Mouse (Mus musculus) heart, postnatal 0 days (tissue): ENCODE data around the gene Hnrnpdl. TPM values are rescaled to one million over a fixed set of nuclear protein-coding genes. Genes with fewer than 3 reads are reported as not detected.

Experiments used
- ATAC-seq: fragments of 200-750 bp; cut with Nextera tagmentation; 2 replicates; pipeline ENCODE4 v1.8.0; 2017; ENCODE audit warnings: low read depth, moderate number of reproducible peaks, moderate library complexity; ENCODE audit not compliant: insufficient read depth
- DNase-seq: peaks from one replicate; pipeline ENCODE4 v3.0.0-alpha.2; 2016; ENCODE audit warnings: low spot score
- H3K27ac ChIP-seq: fragments of 300-500 bp; sonication (generic); 2 replicates; pipeline ENCODE4 v1.5.1; 2014; ENCODE audit warnings: low read depth, mild to moderate bottlenecking
- H3K27me3 ChIP-seq: fragments of 300-500 bp; sonication (generic); 2 replicates; pipeline ENCODE4 v1.6.1; 2014; ENCODE audit warnings: low read length, mixed read lengths; ENCODE audit not compliant: control insufficient read depth, insufficient read depth
- H3K36me3 ChIP-seq: fragments of 300-500 bp; sonication (generic); replicated peaks from 2 replicates; pipeline ENCODE4 v1.6.1; 2014; ENCODE audit warnings: low read length, mixed read lengths; ENCODE audit not compliant: control insufficient read depth, insufficient read depth
- H3K4me1 ChIP-seq: fragments of 300-500 bp; sonication (generic); 2 replicates; pipeline ENCODE4 v1.6.1; 2014; ENCODE audit warnings: antibody characterized with exemption; ENCODE audit not compliant: control insufficient read depth, insufficient read depth
- H3K4me2 ChIP-seq: fragments of 300-500 bp; sonication (generic); 2 replicates; pipeline ENCODE4 v1.6.1; 2014; ENCODE audit warnings: low read depth, mild to moderate bottlenecking, low read length, moderate library complexity
- H3K4me3 ChIP-seq: fragments of 300-500 bp; sonication (generic); 2 replicates; pipeline ENCODE4 v1.5.1; 2014; ENCODE audit warnings: low read depth, low read length
- H3K9ac ChIP-seq: fragments of 300-500 bp; sonication (generic); replicated peaks from 2 replicates; pipeline ENCODE4 v1.6.1; 2014; ENCODE audit warnings: low read depth, low read length, mixed read lengths
- H3K9me3 ChIP-seq: fragments of 300-500 bp; sonication (generic); replicated peaks from 2 replicates; pipeline ENCODE4 v1.6.1; 2016; ENCODE audit warnings: low read length; ENCODE audit not compliant: control insufficient read depth
- CTCF ChIP-seq: IDR thresholded peaks from 2 replicates; pipeline ENCODE4 v1.5.1; 2016; ENCODE audit warnings: antibody characterized with exemption, control low read depth, low read depth
- EP300 ChIP-seq: IDR thresholded peaks from 2 replicates; pipeline ENCODE4 v1.6.1; 2016; ENCODE audit warnings: antibody characterized with exemption, low read depth
- WGBS: fragments of 180-500 bp; shearing (Covaris S2); extraction: QIAGEN DNeasy Blood & Tissue Kit; methylation state at CpG from one replicate; pipeline ENCODE4 v1.1.7; 2014; 5-methylcytosine and 5-hydroxymethylcytosine counted together
- polyA plus RNA-seq: library from polyadenylated mRNA; unstranded; fragments of >200 nt; fragmentation: Nextera tagmentation; extraction: Ambion mirVana; gene quantifications from 2 replicates; pipeline ENCODE4 v1.2.1, GENCODE M21; 2015
- total RNA-seq: library from RNA; depleted of rRNA; stranded (reverse); fragments of >200 nt; gene quantifications from 2 replicates; pipeline ENCODE4 v1.2.3, GENCODE M21; 2014; ENCODE audit warnings: low replicate concordance

Hnrnpdl gene
- total and polyA plus RNA-seq, 2 experiments from 2014 or later: 51.3 to 54.8 TPM

DNA sequence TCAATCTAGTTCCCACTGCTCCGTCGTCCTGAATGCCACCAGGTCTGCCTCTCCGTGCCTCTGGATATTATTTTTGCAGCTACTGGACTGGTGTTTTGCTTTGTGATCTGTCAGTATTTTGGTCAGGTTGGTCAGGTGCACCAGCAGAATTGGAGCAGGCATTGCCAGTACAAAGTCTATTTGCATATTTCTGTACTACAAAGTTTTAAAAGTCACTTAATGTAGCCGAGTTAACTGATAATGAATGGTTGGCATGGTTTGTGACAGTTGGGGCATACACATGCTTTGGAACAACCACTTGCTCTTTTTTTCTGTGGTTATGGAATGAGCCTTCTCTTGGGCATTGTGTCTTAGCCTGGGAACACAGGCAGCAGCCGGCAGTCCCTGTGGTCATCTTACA lies 5.2 kb upstream of the Hnrnpdl start:
- no peak for TF ChIP-seq EP300
- TF ChIP-seq CTCF: no peak
- Histone ChIP-seq H3K4me3 (no peak overlapping the region), H3K9ac (no peak overlapping the region), H3K27me3 (no peaks in the 10 kb centered on the region), H3K4me2 (no peak overlapping the region), H3K4me1 (peaks cover 20% of the 10 kb centered on the region), H3K9me3 (no peaks in the 10 kb centered on the region), H3K27ac (no peak overlapping the region), H3K36me3 (no peaks in the 10 kb centered on the region)
- 65% methylated on average over 5 of the region's 5 CpGs for WGBS
- DNase-seq (no peak), ATAC-seq (no peak)

- Histone ChIP-seq H3K4me3 (no peak overlapping the region), H3K27ac (no peak overlapping the region), H3K36me3 (no peaks in the 10 kb centered on the region), H3K27me3 (no peaks in the 10 kb centered on the region), H3K9ac (no peak overlapping the region), H3K4me2 (no peak overlapping the region), H3K4me1 (peaks cover 20% of the 10 kb centered on the region), H3K9me3 (no peaks in the 10 kb centered on the region)
- 78% methylated on average over 4 of the region's 4 CpGs for whole genome bisulfite sequencing
- DNase-seq (no peak), ATAC-seq (no peak)
- TF ChIP-seq EP300: no peak
- TF ChIP-seq CTCF: no peak
Observed at GRCm38 (mm10) chr5:100044030-100044429, 4.6 kb upstream of the Hnrnpdl start.

- WGBS: 42% methylated on average over 5 of the region's 5 CpGs
- Histone ChIP-seq H3K4me1 (peaks cover 20% of the 10 kb centered on the region), H3K9ac (no peak overlapping the region), H3K27ac (peak overlapping the region; percentile 35; the same call in 1 of the 2 replicates), H3K4me2 (no peak overlapping the region), H3K36me3 (no peaks in the 10 kb centered on the region), H3K4me3 (no peak overlapping the region), H3K9me3 (no peaks in the 10 kb centered on the region), H3K27me3 (no peaks in the 10 kb centered on the region)
- DNase-seq (peak; percentile 71), ATAC-seq (no peak)
- TF ChIP-seq EP300: no peak
- peak; percentile 6; the same call in 1 of the 2 replicates for TF ChIP-seq CTCF
Observed at GRCm38 (mm10) chr5:100043361-100043760, 3.9 kb upstream of the Hnrnpdl start.

DNA sequence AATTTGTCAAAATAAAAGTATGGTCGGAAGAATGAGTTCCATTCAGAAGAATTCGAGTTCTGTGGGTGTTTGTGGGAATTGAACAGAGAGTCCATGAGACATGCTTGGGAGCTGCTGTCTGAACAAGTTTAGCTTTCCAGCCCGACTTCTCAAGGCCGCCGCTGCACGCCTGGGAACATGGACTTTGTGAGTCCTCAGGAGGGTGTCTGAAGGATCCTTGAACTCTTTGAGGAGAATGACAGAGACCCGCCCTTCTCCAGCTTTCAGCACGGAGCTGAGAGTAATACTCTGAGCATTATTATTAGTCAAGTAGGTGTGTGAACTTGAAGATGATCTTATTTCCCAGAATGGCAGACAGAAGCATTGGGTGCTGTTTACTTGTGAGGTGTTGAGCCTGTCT lies 3.0 kb upstream of the Hnrnpdl start:
- Histone ChIP-seq H3K4me1 (peaks cover 14% of the 10 kb centered on the region), H3K27me3 (no peaks in the 10 kb centered on the region), H3K9me3 (no peaks in the 10 kb centered on the region), H3K36me3 (no peaks in the 10 kb centered on the region), H3K4me3 (no peak overlapping the region), H3K27ac (no peak overlapping the region), H3K9ac (no peak overlapping the region), H3K4me2 (no peak overlapping the region)
- ATAC-seq: no peak
- no peak for TF ChIP-seq CTCF
- TF ChIP-seq EP300: no peak
- 87% methylated on average over 8 of the region's 8 CpGs for WGBS
- DNase-seq: no peak

GRCm38 (mm10) chr5:100041272-100041671 lies 1.8 kb upstream of the Hnrnpdl start:
- no peaks in the 10 kb centered on the region for H3K9me3 ChIP-seq
- H3K4me3 ChIP-seq: no peak overlapping the region
- no peaks in the 10 kb centered on the region for H3K27me3 ChIP-seq
- no peak for TF ChIP-seq CTCF
- TF ChIP-seq EP300: no peak
- WGBS: 71% methylated on average over 4 of the region's 4 CpGs
- H3K4me2 ChIP-seq: peak overlapping the region; percentile 100
- no peak for ATAC-seq
- no peak overlapping the region for H3K27ac ChIP-seq
- DNase-seq: no peak
- H3K4me1 ChIP-seq: peaks cover 20% of the 10 kb centered on the region
- no peak overlapping the region for H3K9ac ChIP-seq
- H3K36me3 ChIP-seq: no peaks in the 10 kb centered on the region; the same call in 1 of the 2 replicates

DNA sequence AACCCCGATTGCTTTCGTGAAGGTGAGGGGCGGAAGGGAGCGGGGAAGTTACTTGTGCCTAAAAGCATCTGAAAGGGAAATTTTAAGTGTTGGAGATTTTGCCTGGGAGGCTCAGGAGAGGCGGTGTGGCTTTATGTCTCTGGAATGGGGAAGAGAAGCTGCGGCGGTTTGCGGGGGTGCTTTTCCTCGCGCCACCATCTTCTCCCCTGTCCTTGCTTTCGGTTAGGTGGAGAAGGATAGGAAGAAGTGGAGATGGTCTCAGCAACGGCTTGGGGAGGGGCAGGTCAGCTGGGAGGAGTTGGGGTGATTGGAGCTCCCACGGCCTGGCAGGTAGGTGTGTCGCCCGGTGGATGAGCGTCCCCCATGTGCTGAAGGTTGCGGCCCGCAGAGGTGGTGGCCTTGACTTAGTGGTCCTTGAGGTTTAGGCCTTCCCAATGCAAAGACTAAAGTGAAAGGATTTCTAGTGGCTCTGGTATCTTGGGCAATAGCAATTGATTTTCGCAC lies 869 bp upstream of the Hnrnpdl start:
- WGBS: 3% methylated on average over 19 of the region's 19 CpGs
- no peaks in the 10 kb centered on the region for H3K9me3 ChIP-seq
- no peak for DNase-seq

More for the DNA sequence above, 869 bp upstream of the Hnrnpdl start:
- Histone ChIP-seq H3K4me2 (peak overlapping the region; percentile 100), H3K4me3 (peak overlapping the region; percentile 96), H3K27me3 (no peaks in the 10 kb centered on the region), H3K4me1 (peaks cover 21% of the 10 kb centered on the region), H3K36me3 (no peaks in the 10 kb centered on the region; the same call in none of the 2 replicates), H3K27ac (peak overlapping the region; percentile 99), H3K9ac (peak overlapping the region; percentile 93)
- no peak for TF ChIP-seq EP300
- TF ChIP-seq CTCF: no peak
- no peak for ATAC-seq
